Mouse (Mus musculus) liver, embryonic 13.5 days (tissue): Measurements from ENCODE around the gene Med22. TPM values are rescaled to one million over a fixed set of nuclear protein-coding genes. Genes with fewer than 3 reads are reported as not detected.

Experiments
- ATAC-seq: fragments of 200-750 bp; cut with Nextera tagmentation; 2 replicates; pipeline ENCODE4 v1.8.0; 2017; ENCODE audit warnings: low read depth, mild to moderate bottlenecking, moderate number of reproducible peaks, moderate library complexity
- DNase-seq: peaks from one replicate; pipeline ENCODE4 v3.0.0; 2022
- H3K27ac ChIP-seq: fragments of 300-500 bp; sonication (generic); 2 replicates; pipeline ENCODE4 v1.5.1; 2015; ENCODE audit warnings: moderate library complexity, mild to moderate bottlenecking, inconsistent platforms
- H3K27me3 ChIP-seq: fragments of 300-500 bp; sonication (generic); 2 replicates; pipeline ENCODE4 v1.6.1; 2015; ENCODE audit warnings: mild to moderate bottlenecking, inconsistent platforms
- H3K36me3 ChIP-seq: fragments of 300-500 bp; sonication (generic); 2 replicates; pipeline ENCODE4 v1.6.1; 2015; ENCODE audit warnings: mild to moderate bottlenecking, inconsistent platforms
- H3K4me1 ChIP-seq: fragments of 300-500 bp; sonication (generic); replicated peaks from 2 replicates; pipeline ENCODE4 v1.6.1; 2015; ENCODE audit warnings: inconsistent platforms
- H3K4me2 ChIP-seq: fragments of 300-500 bp; sonication (generic); 2 replicates; pipeline ENCODE4 v1.6.1; 2015; ENCODE audit warnings: inconsistent platforms, mild to moderate bottlenecking, moderate library complexity
- H3K4me3 ChIP-seq: fragments of 300-500 bp; sonication (generic); replicated peaks from 2 replicates; pipeline ENCODE4 v1.5.1; 2015; ENCODE audit warnings: mild to moderate bottlenecking, inconsistent platforms
- H3K9ac ChIP-seq: fragments of 300-500 bp; sonication (generic); 2 replicates; pipeline ENCODE4 v1.6.1; 2015; ENCODE audit warnings: mild to moderate bottlenecking, inconsistent platforms
- H3K9me3 ChIP-seq: fragments of 300-500 bp; sonication (generic); replicated peaks from 2 replicates; pipeline ENCODE4 v1.6.1; 2016; ENCODE audit warnings: inconsistent platforms
- WGBS: fragments of 180-500 bp; shearing (Covaris S2); methylation state at CpG from one replicate; pipeline ENCODE4 v1.1.7; 2015; ENCODE audit not compliant: insufficient replicate concordance; 5-methylcytosine and 5-hydroxymethylcytosine counted together
- polyA plus RNA-seq: library from polyadenylated mRNA; unstranded; fragments of >200 nt; fragmentation: Nextera tagmentation; extraction: Ambion mirVana; gene quantifications from 2 replicates; pipeline ENCODE4 v1.2.1, GENCODE M21; 2015

Gene Med22
- 24.6 and 25.9 TPM in 2 replicates for polyA plus RNA-seq

DNA sequence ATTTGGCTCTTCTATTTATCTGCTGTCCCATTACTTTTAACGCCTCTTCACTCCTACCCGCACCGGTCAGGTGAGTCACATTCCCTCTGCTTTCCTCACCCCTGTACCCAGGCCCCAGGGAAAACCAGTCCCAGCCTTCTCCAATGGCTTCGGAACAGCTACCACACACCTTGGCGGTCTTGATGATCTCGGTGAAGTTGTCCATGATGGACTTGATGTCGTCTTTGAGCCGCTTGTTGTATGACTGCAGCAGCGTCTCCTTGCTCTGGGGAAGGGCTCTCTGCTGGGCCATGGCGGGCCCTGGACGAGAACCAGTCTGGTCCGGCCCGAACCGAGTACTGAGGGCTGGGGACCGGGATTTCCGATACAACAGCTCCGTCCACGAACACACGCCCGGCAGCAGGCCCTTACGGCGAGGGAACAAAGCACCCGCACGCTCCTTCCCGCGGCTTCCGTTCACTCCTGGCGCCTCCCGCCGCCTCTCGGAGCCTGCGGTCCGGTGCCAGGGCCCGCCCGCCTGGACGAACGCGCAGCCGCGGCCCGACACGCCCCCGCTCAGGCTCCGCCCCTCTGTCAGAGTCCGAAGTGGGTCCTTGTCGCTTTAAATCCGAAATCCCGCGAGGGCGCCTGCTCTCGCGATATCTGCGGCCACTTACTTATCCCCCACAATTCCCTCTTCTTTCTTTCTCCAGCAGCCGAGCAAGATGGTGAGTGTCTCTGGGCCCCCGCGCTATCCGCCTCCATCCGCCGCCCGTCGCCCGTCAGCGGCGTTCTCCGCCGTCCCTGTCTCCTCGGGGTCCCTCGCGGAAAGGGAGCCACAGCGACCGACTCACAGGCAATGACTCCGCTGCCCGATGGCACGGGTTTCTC lies at the start of gene Med22, which contains the start of gene Rpl7a:
Gene Med22, minus strand, starts transcription at position 554 of the 870 bp plus-strand sequence.
Gene Rpl7a, plus strand, starts transcription at position 641 of the 870 bp plus-strand sequence.
- peak; percentile 89 for ATAC-seq
- Histone ChIP-seq H3K27ac (peak within 1 kb of the TSS; percentile 94), H3K9ac (peak within 1 kb of the TSS; percentile 98), H3K4me3 (peak within 1 kb of the TSS; percentile 77), H3K9me3 (no peaks in the 10 kb centered on the region), H3K27me3 (no peaks in the 10 kb centered on the region), H3K36me3 (peaks cover 72% of the 10 kb centered on the region), H3K4me1 (peaks cover 69% of the 10 kb centered on the region), H3K4me2 (peak within 1 kb of the TSS; percentile 97)
- under 1% methylated on average over 74 of the region's 74 CpGs for WGBS
- peak; percentile 99 for DNase-seq

DNA sequence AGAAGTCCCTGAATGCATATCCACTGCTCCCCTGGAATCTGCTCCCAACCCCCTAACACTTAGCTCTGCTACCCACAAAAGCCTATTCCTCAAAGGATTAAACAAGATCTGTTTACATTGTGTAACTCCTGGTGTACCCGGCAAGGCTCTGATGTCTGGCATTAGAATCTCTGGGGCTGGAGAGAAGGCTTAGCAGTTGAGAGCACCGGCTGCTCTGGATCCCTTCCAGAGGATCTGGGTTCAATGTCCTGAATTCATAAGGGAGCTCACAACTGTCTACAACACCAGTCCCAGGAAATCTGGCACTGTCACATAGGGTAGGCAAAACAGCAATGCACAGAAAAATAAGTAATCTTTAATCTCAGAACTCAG lies 47.0 kb upstream of the Med22 start:
- H3K27me3 ChIP-seq = no peaks in the 10 kb centered on the region
- peaks cover 93% of the 10 kb centered on the region for H3K36me3 ChIP-seq
- H3K9me3 ChIP-seq = no peaks in the 10 kb centered on the region
- H3K4me3 ChIP-seq = no peak overlapping the region
- no peak for DNase-seq
- no peak overlapping the region for H3K9ac ChIP-seq
- WGBS = 80% methylated on average over 2 of the region's 2 CpGs
- no peak; the same call in 1 of the 2 replicates for ATAC-seq
- H3K4me1 ChIP-seq = peaks cover 22% of the 10 kb centered on the region
- peak overlapping the region; percentile 53 for H3K27ac ChIP-seq
- H3K4me2 ChIP-seq = no peak overlapping the region

DNA sequence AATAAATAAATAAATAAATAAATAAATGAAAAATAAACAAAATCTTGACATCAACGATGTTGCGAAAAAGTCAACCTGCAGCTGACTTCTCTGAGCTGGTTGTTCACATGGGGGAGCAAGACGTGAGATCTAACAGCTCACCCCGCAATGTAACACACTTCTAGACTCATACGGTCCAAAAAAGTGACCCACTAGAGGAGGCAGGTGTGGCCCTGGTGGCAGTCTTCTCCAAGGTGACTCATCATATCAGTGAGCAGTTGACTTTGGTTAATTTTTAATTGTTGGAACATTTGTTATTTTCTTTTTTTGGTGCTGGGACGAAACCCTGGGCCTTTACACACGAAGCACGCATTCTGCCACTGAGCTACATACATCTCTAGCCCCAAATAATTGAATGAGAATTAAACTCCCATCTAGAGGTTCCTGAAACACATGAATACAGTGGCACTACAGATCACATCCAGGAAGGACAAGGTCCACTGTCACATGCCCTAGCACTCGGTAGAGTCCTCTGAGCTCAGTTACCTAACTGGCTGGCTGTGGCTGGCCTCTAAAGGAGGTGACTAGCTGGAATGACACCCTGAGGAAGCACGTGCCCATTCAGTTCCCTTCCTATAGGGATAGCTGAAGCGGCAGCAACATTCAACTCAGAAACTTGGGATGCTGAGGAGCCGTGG lies 46.5 kb upstream of the Med22 start:
- H3K27ac ChIP-seq = peak overlapping the region; percentile 53

DNA sequence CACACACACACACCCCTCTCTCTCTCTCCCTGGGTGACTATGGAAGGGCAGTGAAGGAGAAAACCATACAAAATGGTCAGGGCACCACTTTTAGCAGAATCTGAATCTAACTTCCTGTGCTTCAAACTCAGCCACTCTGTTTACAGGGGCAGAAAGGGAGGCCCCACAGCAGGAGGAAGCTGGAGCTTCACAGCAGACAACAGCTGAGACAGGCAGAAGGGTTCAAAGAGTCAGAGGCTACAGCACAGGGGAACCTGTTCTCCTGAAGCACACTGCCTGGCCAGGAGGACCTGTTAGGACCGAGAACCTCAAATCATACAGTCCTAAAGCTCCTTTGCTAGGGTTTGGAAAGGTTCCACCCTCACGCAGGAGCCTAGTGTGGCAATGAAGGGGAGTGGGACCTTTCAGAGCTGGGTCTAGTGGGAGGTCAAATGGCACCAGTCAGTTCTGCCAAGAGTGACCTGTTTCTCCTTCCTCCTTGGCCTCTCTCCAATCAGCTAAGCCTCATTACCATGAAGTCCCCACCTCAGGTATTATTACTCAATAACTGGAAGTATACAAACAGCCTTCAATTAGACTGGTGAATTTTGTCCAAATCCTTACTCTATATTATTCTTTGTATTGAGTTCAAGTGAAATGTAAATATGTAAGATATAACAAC lies 44.4 kb upstream of the Med22 start:
- H3K9me3 ChIP-seq = no peaks in the 10 kb centered on the region

More for the DNA sequence above, 46.5 kb upstream of the Med22 start:
- Histone ChIP-seq H3K36me3 (peaks cover 92% of the 10 kb centered on the region), H3K27me3 (no peaks in the 10 kb centered on the region), H3K9ac (no peak overlapping the region), H3K9me3 (no peaks in the 10 kb centered on the region), H3K4me3 (no peak overlapping the region), H3K4me1 (peaks cover 17% of the 10 kb centered on the region), H3K4me2 (no peak overlapping the region)
- DNase-seq = no peak
- WGBS = 79% methylated on average over 12 of the region's 12 CpGs
- peak; percentile 58 for ATAC-seq

DNA sequence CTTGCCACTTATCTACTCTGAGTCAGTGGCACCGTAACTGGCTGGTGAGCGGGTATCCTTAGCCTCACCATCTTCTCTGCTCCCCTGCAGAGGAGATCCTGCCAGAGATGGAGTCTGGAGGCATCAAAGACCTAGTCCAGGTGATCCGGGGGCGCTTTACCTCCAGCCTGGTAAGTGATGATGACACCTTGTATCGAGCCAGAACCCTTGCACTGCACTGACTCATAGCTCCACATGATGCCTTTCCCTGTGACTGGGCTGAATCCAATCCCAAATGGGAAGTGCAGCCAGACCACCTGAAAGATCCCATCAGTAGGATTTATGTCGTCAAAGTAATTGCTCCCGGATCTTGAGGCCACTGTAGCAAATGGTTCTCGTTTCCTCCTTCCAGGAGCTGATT lies 42.4 kb upstream of the Med22 start:
- no peak for DNase-seq
- no peaks in the 10 kb centered on the region for H3K9me3 ChIP-seq
- WGBS = 84% methylated on average over 8 of the region's 8 CpGs

More for the DNA sequence above, 44.4 kb upstream of the Med22 start:
- Histone ChIP-seq H3K27ac (no peak overlapping the region), H3K9ac (no peak overlapping the region), H3K4me2 (no peak overlapping the region), H3K27me3 (no peaks in the 10 kb centered on the region), H3K4me1 (peaks cover 9% of the 10 kb centered on the region; the same call in 1 of the 2 replicates), H3K36me3 (peaks cover 92% of the 10 kb centered on the region), H3K4me3 (no peak overlapping the region)
- 90% methylated on average over 2 of the region's 2 CpGs for whole genome bisulfite sequencing
- ATAC-seq = no peak
- DNase-seq = no peak

DNA sequence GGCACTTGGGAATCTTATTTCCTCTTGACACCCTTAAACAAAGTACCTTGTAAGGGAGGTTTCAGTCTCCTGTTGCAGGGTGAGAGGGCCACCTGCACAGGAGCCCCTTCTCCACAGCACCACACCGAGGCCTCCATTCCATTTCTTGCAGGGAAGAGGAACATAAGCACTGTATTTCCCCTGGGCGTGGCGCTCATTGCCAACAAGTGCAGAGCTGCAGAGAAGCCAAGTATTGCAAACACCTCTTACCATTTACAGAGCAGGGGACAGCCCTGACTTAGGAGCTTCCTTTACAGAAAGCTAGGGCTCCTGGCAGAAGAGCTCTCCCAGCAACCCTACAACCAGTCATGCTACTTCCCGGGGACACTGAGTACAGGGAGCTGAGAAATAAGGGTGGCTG lies 41.7 kb upstream of the Med22 start:
- H3K9me3 ChIP-seq = no peaks in the 10 kb centered on the region
- no peak overlapping the region for H3K4me2 ChIP-seq
- peaks cover 85% of the 10 kb centered on the region for H3K36me3 ChIP-seq
- H3K27ac ChIP-seq = no peak overlapping the region
- 85% methylated on average over 4 of the region's 4 CpGs for WGBS
- H3K9ac ChIP-seq = no peak overlapping the region
- no peaks in the 10 kb centered on the region for H3K27me3 ChIP-seq
- no peaks in the 10 kb centered on the region for H3K4me1 ChIP-seq
- H3K4me3 ChIP-seq = no peak overlapping the region
- DNase-seq (no peak), ATAC-seq (no peak)

More for the DNA sequence above, 42.4 kb upstream of the Med22 start:
- no peak overlapping the region for H3K27ac ChIP-seq
- H3K27me3 ChIP-seq = no peaks in the 10 kb centered on the region
- H3K4me1 ChIP-seq = peaks cover 6% of the 10 kb centered on the region; the same call in 1 of the 2 replicates
- peaks cover 89% of the 10 kb centered on the region for H3K36me3 ChIP-seq
- H3K4me3 ChIP-seq = no peak overlapping the region
- H3K9ac ChIP-seq = no peak overlapping the region
- no peak overlapping the region for H3K4me2 ChIP-seq
- no peak for ATAC-seq

DNA sequence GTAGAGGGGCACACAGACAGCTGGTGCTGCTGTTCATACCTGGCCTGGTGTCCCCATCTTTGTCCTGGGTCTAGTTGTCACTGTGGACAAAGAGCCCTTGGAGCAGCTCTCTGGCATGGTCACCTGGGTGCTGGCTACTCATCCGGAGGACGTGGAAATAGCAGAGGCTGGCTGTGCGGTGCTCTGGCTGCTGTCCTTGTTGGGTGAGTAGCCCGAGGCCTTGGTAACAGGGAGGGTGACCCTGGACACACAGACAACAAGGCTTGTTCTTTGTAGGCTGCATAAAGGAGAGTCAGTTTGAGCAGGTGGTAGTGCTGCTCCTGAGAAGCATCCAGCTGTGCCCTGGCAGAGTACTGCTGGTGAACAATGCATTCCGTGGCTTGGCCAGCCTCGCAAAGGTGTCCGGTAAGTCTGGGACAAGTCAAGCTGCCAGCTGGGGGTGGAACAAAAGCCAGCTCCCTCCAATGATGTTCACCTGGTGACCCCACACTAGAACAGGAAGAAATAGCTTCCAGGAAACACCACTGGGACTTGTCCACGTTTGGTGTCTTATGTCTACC lies 40.9 kb upstream of the Med22 start:
- Histone ChIP-seq H3K9ac (no peak overlapping the region), H3K36me3 (peaks cover 82% of the 10 kb centered on the region), H3K27me3 (no peaks in the 10 kb centered on the region), H3K9me3 (no peaks in the 10 kb centered on the region), H3K27ac (no peak overlapping the region), H3K4me2 (no peak overlapping the region), H3K4me1 (no peaks in the 10 kb centered on the region), H3K4me3 (no peak overlapping the region)
- WGBS = 81% methylated on average over 8 of the region's 8 CpGs
- ATAC-seq = no peak
- DNase-seq = no peak

DNA sequence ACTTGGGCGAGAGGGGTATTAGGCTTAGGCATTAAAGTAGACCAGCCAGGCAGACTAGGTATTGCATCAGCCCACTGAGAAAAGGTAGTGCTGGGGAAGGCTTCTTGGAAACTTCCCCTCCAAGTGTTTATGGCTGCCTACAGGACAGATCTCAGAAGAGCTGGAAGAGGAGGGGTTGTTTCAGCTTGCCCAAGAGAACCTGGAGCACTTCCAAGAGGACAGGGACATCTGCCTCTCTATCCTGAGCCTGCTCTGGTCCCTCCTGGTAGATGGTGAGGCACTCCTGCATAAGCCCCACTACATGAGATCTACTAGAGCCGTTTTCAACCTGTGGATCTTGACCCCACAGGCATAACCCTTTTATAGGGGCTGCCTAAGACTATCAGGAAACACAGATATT lies 39.9 kb upstream of the Med22 start:
- Histone ChIP-seq H3K27me3 (no peaks in the 10 kb centered on the region), H3K4me3 (no peak overlapping the region), H3K9ac (no peak overlapping the region), H3K9me3 (no peaks in the 10 kb centered on the region), H3K4me1 (no peaks in the 10 kb centered on the region), H3K36me3 (peaks cover 72% of the 10 kb centered on the region), H3K27ac (no peak overlapping the region), H3K4me2 (no peak overlapping the region)
- no peak for ATAC-seq
- 75% methylated on average over 2 of the region's 2 CpGs for WGBS
- DNase-seq = no peak

DNA sequence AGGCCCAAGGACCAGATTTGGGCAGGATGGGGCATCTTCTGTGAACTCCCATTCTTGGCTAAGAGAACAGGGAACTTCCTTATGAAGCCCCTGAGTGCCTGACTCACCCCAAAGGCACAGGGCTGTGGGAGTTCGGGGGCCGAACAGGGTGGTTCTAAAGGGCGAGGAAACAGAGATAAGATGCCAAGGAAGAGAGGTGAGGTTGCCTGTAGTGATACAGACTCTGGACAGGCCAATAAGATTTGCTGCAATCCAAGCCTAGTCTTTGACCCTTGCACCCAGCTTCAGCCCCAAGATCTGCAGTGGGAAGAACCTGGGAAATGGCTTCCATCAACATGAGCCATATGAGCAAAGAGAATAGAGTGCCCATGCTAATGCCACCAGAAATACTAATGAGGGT lies 32.8 kb upstream of the Med22 start:
- no peaks in the 10 kb centered on the region; the same call in 1 of the 2 replicates for H3K4me1 ChIP-seq
- H3K4me3 ChIP-seq = no peak overlapping the region
- ATAC-seq (no peak), DNase-seq (no peak)
- no peak overlapping the region for H3K27ac ChIP-seq
- no peak overlapping the region for H3K4me2 ChIP-seq
- no peaks in the 10 kb centered on the region for H3K27me3 ChIP-seq
- H3K9me3 ChIP-seq = no peaks in the 10 kb centered on the region
- WGBS = 43% methylated on average over 3 of the region's 3 CpGs
- H3K9ac ChIP-seq = no peak overlapping the region
- H3K36me3 ChIP-seq = 0 out of 2 replicates have a peak, but pooled peaks cover 11% of the 10 kb centered on the region

DNA sequence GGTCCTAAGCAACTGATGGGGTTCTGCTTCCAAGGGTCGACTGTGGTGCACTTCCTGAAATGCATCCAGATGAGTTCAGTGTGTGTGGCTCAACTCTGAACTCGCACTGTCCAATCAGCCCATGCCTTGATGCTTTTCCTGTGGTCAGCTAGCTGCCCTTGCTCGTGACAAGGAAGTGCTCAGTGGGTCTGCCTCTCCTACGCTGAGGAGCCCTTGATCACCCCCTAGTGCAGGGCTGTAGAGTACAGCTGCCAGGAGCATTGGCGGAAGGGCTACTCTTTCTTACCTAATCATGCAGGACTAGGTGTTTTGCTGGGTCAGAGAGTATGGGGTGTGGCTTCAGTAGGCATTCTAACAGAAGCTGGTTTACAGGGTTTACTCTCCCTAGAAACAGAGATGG lies 31.1 kb upstream of the Med22 start:
- Histone ChIP-seq H3K9me3 (no peaks in the 10 kb centered on the region), H3K4me2 (no peak overlapping the region), H3K4me1 (no peaks in the 10 kb centered on the region; the same call in none of the 2 replicates), H3K9ac (no peak overlapping the region), H3K36me3 (0 out of 2 replicates have a peak, but pooled peaks cover 1% of the 10 kb centered on the region), H3K27me3 (no peaks in the 10 kb centered on the region), H3K4me3 (no peak overlapping the region), H3K27ac (no peak overlapping the region)
- DNase-seq = no peak
- WGBS = 18% methylated on average over 5 of the region's 5 CpGs
- ATAC-seq = peak; percentile 35; the same call in 1 of the 2 replicates

DNA sequence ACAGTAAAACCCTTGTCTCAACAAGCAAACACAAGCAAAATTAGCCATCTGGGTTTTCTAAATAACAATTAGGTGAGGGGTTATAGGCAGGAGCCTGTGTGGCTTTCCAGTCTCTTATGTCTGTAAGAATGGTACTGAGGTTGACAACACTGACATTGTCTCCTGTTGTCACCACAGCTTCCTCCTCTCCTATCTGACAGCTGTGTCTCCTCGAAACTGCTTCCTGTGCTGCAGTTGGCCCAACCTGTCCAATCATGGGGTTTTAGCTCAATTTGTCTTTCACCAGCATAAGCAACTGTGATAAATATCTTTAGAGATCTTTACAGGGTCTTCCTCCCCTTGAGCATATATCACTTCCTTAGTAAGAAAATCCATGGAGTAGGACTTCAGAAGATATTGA lies 25.9 kb upstream of the Med22 start:
- H3K4me2 ChIP-seq = no peak overlapping the region
- H3K9ac ChIP-seq = no peak overlapping the region
- 8% methylated on average over 1 of the region's 1 CpGs for WGBS
- no peak overlapping the region for H3K27ac ChIP-seq
- H3K9me3 ChIP-seq = no peaks in the 10 kb centered on the region
- DNase-seq = no peak
- H3K4me1 ChIP-seq = peaks cover 33% of the 10 kb centered on the region
- no peak for ATAC-seq
- no peaks in the 10 kb centered on the region for H3K27me3 ChIP-seq
- no peak overlapping the region for H3K4me3 ChIP-seq
- peaks cover 7% of the 10 kb centered on the region; the same call in 1 of the 2 replicates for H3K36me3 ChIP-seq
